Mouse (Mus musculus): ENCODE data around the gene Gm5431.
"Not testable (repeated sequence)": the region's sequence is repeated elsewhere in the genome, so short reads cannot be mapped to it uniquely, and the experiment has no call there.

The Gm5431 gene
- long read RNA-seq, experiment 1, partial matches to known transcripts, result 1 of 1 reads
- long read RNA-seq, experiment 1, other reads (novel, unspliced or antisense), result 0 of 1 reads
- long read RNA-seq, experiment 2, partial matches to known transcripts, result 1 of 1 reads
- long read RNA-seq, experiment 2, other reads (novel, unspliced or antisense), result 0 of 1 reads

GRCm38 (mm10) chr11:48902021-48902420, at the start of gene Gm5431:
TSS of gene Gm5431 (minus strand) at chr11:48902214.
- intact Hi-C loops (cut with DNase I), result loop anchor here (10.0 kb wide), 1 partner anchor 173 kb away; the partner anchor contains the start of gene Ifi47

DNA sequence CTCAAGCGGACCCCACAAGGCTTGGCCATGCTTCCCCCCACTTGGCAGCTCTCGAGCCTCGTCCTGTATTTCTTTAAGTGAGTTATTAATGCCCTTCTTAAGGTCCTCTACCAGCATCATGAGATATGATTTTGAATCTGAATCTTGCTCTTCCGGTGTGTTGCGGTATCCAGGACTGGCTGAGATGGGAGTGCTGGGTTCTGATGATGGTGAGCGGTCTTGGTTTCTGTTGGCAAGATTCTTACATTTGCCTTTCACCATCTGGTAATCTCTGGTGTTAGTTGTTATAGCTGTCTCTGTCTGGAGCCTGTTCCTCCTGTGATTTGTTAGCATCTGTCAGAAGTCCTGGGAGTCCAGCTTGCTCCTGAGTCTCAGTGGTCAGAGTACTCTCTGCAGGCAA, 44.1 kb upstream of the Gm5431 start, which contains the start of gene Psme2b:
Gene Psme2b, minus strand, starts transcription at position 101 of the 400 bp plus-strand sequence.
- intact Hi-C loops (cut with DNase I), result not testable (repeated sequence)

GRCm38 (mm10) chr11:48939286-48939685, 37.3 kb upstream of the Gm5431 start:
- intact Hi-C loops (cut with DNase I), result not testable (repeated sequence)

GRCm38 (mm10) chr11:48935291-48935690, 33.3 kb upstream of the Gm5431 start:
- intact Hi-C loops (cut with DNase I), result not testable (repeated sequence)

GRCm38 (mm10) chr11:48933923-48934322, 31.9 kb upstream of the Gm5431 start:
- intact Hi-C loops (cut with DNase I), result not testable (repeated sequence)

DNA sequence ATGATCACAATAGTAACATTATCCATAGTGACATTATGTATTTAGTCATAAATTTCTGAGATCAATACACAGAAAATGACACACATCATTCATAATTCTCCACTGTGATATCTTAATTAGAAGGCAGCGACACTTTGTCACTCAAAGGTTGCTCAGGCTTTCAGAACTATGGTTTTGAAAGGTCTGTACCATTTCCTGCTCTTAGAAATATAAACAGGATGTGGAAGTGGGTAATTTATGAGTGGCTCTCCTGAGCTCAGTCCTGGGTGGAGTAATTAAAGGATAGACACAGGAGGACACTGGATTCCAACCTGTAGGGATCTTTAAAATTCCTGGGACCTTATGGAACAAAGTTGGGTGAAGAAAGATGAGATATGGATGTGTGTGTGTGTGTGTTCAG, 31.4 kb upstream of the Gm5431 start:
- intact Hi-C loops (cut with DNase I), result not testable (repeated sequence)

- intact Hi-C loops (cut with DNase I), result not testable (repeated sequence)
These were observed 26.1 kb upstream of the Gm5431 start for GRCm38 (mm10) chr11:48928068-48928467.

DNA sequence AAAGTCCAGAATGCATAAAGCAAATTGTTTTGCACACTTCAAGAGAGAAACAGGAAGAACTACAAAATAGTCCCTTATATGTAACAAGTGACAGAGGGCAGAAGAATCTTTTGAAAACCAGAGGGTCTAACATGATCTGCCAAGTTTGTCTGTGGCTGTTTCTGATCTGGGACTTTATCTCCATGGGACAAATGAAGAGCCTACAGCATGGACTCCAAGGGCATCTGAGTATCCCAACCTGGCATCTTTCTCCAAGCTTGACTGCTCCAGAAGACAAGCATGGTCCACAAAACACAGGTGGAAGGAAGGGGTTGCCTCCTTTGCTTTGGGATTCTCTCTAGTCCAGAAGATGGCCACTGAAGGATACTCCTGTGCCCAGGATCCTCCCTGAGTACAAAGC, 24.4 kb upstream of the Gm5431 start:
- intact Hi-C loops (cut with DNase I), result not testable (repeated sequence)

- intact Hi-C loops (cut with DNase I), result not testable (repeated sequence)
These were observed 21.8 kb upstream of the Gm5431 start for GRCm38 (mm10) chr11:48923818-48924217.

- intact Hi-C loops (cut with DNase I), result no loop called here
These were observed 16.4 kb upstream of the Gm5431 start for GRCm38 (mm10) chr11:48918380-48918779.

DNA sequence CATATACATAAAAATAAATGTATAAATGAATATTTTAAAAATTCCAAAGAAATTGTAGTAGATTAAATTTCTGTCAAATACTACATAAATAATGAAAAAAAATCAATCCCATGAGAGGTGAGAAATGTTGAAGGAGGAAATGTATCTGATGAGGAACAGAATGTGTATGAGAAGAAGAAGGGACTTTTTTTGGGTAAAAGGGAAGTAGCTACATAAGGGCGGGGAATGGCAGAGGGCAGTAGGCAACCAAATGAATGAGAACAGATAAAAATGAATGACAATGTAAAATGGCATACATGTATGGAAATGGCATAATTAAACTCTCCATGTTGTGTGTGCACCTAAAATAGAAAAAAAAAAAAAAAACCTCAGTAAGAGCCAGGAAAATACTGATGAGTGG, 11.6 kb upstream of the Gm5431 start:
- intact Hi-C loops (cut with DNase I), result no loop called here

DNA sequence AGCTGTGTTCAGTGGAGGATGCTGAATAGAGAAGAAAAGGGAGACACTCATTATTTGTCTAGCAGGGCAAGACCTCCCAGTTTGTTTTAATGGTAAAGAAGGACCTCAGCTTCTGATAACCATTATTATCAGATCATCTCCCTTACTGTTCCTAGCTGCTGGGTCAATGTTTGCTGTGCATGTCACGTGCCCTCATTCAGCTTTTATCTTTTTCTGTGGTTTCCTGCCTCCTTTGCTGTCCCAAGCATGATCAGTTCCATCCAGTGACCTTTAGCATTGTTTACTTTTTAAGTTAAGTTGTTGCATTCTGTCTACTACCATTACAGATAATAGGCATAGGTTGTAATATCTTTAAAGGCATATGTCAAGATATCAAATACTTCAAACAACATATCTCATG, 6.4 kb upstream of the Gm5431 start:
- intact Hi-C loops (cut with DNase I), result loop anchor here (10.0 kb wide), 1 partner anchor 166 kb away; the partner anchor contains the start of gene Ifi47

- intact Hi-C loops (cut with DNase I), result loop anchor here (10.0 kb wide), 1 partner anchor 173 kb away; the partner anchor contains the start of gene Ifi47
These were observed 465 bp downstream of the Gm5431 start for GRCm38 (mm10) chr11:48901567-48901930.

DNA sequence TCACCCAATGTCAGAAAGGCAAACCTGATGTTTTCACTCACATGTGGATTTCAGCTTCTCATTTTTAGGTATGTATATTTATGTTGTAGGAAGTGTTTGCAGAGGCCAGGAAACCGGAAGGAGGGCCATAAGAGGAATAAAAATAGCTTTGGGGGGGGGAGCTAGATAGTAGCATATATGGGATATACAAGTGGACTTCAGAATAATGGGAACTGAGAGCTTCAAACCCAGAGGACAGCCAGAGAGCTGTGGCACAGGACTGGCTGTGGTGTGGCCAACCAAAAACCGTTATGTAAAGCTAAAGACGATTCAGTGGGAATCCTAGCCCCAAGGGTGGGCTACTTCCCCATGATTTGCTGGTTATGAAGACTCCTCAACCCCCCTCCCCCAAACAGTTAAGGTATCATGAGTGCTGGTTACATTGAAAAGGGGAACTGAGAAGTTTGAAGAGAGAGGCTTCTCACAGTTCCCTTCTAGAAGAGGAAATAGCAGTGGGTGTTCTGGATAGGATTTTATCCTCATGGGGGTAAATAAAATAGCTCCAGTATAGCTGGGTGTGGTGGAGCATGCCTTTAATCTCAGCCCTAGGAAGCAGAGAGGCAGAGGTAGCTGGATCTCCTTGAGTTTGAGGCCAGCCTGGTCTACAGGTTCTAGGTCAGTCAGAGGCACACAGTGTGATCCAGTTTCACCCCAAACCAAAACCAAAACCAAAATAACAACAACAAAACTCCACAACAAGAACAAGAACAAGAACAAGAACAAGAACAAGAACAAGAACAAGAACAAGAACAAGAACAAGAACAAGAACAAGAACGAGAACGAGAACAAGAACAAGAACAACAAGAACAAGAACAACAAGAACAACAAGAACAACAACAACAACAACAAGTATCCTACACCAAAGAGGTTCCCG, 1.1 kb downstream of the Gm5431 start:
- intact Hi-C loops (cut with DNase I), result loop anchor here (10.0 kb wide), 1 partner anchor 174 kb away; the partner anchor contains the start of gene Ifi47

GRCm38 (mm10) chr11:48898812-48899431, 3.1 kb downstream of the Gm5431 start:
- intact Hi-C loops (cut with DNase I), result no loop called here

DNA sequence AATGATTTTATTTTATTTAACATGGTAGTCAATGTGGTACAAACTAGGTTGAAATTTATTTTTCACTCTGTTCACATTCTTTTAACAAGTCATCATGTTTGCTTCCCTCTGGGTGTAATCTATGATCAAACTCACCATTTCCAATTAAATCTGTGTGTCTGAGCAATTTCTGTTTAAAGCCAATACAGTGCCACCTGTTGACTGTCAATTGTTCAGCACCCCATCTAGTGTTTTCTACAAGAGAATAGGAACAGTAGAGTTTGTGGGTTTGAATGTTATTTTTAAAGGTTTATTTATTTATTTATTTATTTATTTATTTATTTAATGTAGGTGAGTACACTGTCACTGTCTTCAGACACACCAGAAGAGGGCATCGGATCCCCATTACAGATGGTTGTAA, 25.3 kb downstream of the Gm5431 start:
- intact Hi-C loops (cut with DNase I), result loop anchor here (10.0 kb wide), 1 partner anchor 378 kb away; no protein-coding TSS in a partner anchor

DNA sequence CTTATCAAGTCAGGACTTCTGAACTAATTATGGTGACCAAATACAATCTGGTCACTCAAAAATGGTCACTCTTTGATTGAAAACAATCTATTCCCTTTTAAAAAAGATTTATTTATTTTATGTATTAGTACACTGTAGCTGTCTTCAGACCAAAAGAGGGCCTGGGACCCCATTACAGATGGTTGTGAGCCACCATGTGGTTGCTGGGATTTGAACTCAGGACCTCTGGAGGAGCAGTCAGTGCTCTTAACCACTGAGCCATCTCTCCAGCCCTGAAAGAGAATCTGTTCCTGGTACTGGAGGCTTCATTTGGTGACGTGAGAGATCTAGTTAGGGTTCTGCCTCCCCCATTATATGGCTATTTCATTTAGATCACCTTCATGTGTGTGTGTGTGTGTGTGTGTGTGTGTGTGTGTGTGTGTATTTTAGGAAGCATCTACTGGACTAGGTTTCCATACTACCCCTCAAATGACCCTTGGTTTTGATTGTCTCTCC, 26.6 kb downstream of the Gm5431 start:
- intact Hi-C loops (cut with DNase I), result loop anchor here (2.0 to 10.0 kb wide), 2 partner anchors 227 to 379 kb away; no protein-coding TSS in a partner anchor

- intact Hi-C loops (cut with DNase I), result loop anchor here (2.0 to 10.0 kb wide), 3 partner anchors 228 to 380 kb away; partner anchors contain the start of gene Zfp62
These were observed 27.5 kb downstream of the Gm5431 start for GRCm38 (mm10) chr11:48874465-48874864.

DNA sequence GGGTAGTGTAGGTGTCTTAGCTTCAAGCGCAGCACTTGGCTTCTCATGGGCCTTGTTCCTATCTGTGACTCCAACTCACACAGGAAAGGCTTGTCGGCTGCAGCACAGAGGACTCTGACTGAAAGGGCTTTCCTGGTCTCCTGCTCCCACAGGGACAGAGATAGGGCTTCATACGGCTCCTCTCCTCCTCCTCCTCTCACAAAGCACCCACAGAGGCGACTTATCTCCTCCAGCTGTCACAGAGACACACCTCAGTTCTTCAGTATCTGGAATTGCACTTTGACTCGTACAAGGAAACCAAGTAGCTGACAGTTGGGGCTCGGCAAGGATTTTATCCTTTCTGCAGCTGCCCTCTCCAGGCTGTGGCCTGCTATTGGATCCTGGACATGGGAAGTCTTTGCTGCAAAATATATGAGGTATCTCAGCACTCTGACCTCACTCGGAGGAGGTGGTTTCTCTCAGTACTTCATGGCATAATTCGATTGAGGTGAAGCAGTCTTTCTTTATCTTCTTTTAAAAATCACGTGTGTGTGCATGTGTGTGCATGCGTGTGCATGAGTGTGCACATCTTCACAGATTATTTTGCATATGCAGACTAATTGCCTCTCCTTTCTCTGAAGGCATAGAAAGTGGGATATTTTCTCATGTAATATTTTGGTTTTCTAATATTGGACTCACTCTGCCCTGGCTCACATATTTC, 28.3 kb downstream of the Gm5431 start:
- intact Hi-C loops (cut with DNase I), result loop anchor here (2.0 to 10.0 kb wide), 3 partner anchors 229 to 381 kb away; partner anchors contain the start of gene Zfp62

DNA sequence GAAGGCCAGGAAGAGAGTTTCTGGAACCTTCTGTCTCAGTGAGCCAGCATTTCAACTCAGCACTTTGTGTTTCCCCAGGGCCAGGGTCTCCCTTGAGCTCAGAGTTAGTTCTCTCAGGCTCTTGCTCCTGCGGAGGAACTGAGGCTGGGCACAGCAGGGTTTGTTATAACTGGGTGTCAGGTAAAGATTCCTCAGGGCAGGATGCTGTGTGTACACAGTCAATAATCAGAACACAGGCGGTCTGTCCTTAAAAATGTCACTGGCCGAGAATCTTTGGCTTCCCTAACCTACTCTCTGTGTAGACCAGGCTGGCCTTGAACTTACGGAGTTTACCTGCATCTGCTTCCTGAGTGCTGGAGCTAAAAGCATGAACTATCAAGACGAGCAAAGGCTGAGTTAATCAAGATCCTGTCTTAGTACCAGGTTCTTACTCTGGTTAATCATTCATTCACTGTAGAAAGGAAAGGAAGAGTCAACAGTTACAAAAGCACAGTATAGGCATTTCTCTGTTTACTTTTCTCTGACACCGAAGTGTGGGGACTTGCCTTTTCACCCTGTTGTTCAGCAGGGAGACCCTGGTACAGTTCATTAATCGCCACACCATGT, 29.2 kb downstream of the Gm5431 start:
- intact Hi-C loops (cut with DNase I), result loop anchor here (5.0 to 10.0 kb wide), 2 partner anchors 330 to 382 kb away; partner anchors contain the start of gene Zfp62

Measured in adrenal gland (tissue).